Mouse (Mus musculus): Measurements from ENCODE around the gene Crtam. TPM values are rescaled to one million over a fixed set of nuclear protein-coding genes. Genes with fewer than 3 reads are reported as not detected.

The Crtam gene
- total RNA-seq (2023), result under 1 TPM; 0.24 to 0.90 TPM

GRCm38 (mm10) chr9:41004415-41004814 lies at the start of gene Crtam:
Gene Crtam (minus strand): TSS chr9:41004628.

GRCm38 (mm10) chr9:40963586-40964417 lies 40.6 kb downstream of the Crtam start, which contains the start of gene Jhy:
Gene Jhy (minus strand): TSS chr9:40964118.

Other genes starting within 250 kb of the Crtam start
- 100 to 1,000 TPM; 708 to 763 TPM for gene Hspa8, start 203.6 kb downstream of the Crtam start, total RNA-seq (2023)
- not detected for gene Bsx, start 130.5 kb downstream of the Crtam start, total RNA-seq (2023)
- under 1 TPM in 1 of 2 experiments, not detected in 1; 0.40 TPM for gene Jhy, start 40.5 kb downstream of the Crtam start, total RNA-seq (2023)
- gene Ubash3b, start 157.1 kb upstream of the Crtam start, total RNA-seq (2023), result 10 to 100 TPM; 16.3 to 22.4 TPM